Mouse (Mus musculus) adrenal gland, postnatal 10 days (tissue): ENCODE results near the gene Ypel4. TPM values are rescaled to one million over a fixed set of nuclear protein-coding genes. Genes with fewer than 3 reads are reported as not detected.
A peak's percentile ranks its signal among the peaks of the same experiment; 100 is the strongest.
"Not testable (repeated sequence)": the region's sequence is repeated elsewhere in the genome, so short reads cannot be mapped to it uniquely, and the experiment has no call there.

ENCODE experiments used
- DNase-seq: peaks from one replicate; pipeline ENCODE4 v3.0.0; 2021; ENCODE audit warnings: mixed read lengths
- total RNA-seq, 2 experiments: library from RNA; stranded (reverse); gene quantifications; 2 replicates each; pipeline ENCODE4 v1.2.3; 2021

The Ypel4 gene
- total RNA-seq, 2 experiments from 2014 or later: 4.2 to 7.9 TPM

GRCm38 (mm10) chr2:84727172-84727858, 6.5 kb upstream of the Ypel4 start, which contains the start of gene Clp1:
TSS of gene Clp1 (minus strand) at chr2:84727350.
- DNase-seq: peak; percentile 95

- not testable (repeated sequence) for DNase-seq
These were observed 5.7 kb upstream of the Ypel4 start for GRCm38 (mm10) chr2:84728191-84728590.

GRCm38 (mm10) chr2:84731206-84731605, 2.7 kb upstream of the Ypel4 start:
- no peak for DNase-seq

- no peak for DNase-seq
These were observed 1.5 kb upstream of the Ypel4 start for GRCm38 (mm10) chr2:84732394-84732793.

GRCm38 (mm10) chr2:84734351-84734864, 550 bp downstream of the Ypel4 start:
- no peak for DNase-seq

- DNase-seq: no peak
These were observed 1.1 kb downstream of the Ypel4 start for GRCm38 (mm10) chr2:84734919-84735318.

- DNase-seq: no peak
These were observed 1.6 kb downstream of the Ypel4 start for GRCm38 (mm10) chr2:84735346-84735920.

- DNase-seq: peak; percentile 54
These were observed 2.7 kb downstream of the Ypel4 start for GRCm38 (mm10) chr2:84736312-84737161.

- peak; percentile 27 for DNase-seq
These were observed 3.6 kb downstream of the Ypel4 start for GRCm38 (mm10) chr2:84737451-84737925.

- DNase-seq: peak; percentile 51
These were observed 4.5 kb downstream of the Ypel4 start for GRCm38 (mm10) chr2:84738271-84738911.

- DNase-seq: peak; percentile 28
These were observed 6.9 kb downstream of the Ypel4 start for GRCm38 (mm10) chr2:84740608-84741333.

GRCm38 (mm10) chr2:84741841-84742450, 8.1 kb downstream of the Ypel4 start:
- DNase-seq: peak; percentile 47

GRCm38 (mm10) chr2:84742451-84743283, 8.8 kb downstream of the Ypel4 start:
- peak; percentile 54 for DNase-seq

GRCm38 (mm10) chr2:84743561-84743960, 9.7 kb downstream of the Ypel4 start, which contains the start of gene Gm19426:
TSS of gene Gm19426 (minus strand) at chr2:84743655.
- peak; percentile 85 for DNase-seq

GRCm38 (mm10) chr2:84744126-84744525, 10.3 kb downstream of the Ypel4 start:
- DNase-seq: no peak

GRCm38 (mm10) chr2:84750115-84750514, 16.3 kb downstream of the Ypel4 start:
- DNase-seq: no peak

GRCm38 (mm10) chr2:84756245-84756644, 22.4 kb downstream of the Ypel4 start:
- no peak for DNase-seq

GRCm38 (mm10) chr2:84757026-84757682, 23.3 kb downstream of the Ypel4 start:
- DNase-seq: no peak

- peak; percentile 63 for DNase-seq
These were observed 24.8 kb downstream of the Ypel4 start for GRCm38 (mm10) chr2:84758542-84759127.
